Mouse (Mus musculus): ENCODE data around the gene Ica1l. TPM values are rescaled to one million over a fixed set of nuclear protein-coding genes. Genes with fewer than 3 reads are reported as not detected.
"Not testable (repeated sequence)": the region's sequence is repeated elsewhere in the genome, so short reads cannot be mapped to it uniquely, and the experiment has no call there.

Gene Ica1l
- polyA plus RNA-seq (2012; rRNA removed) = 19.7 and 27.7 TPM in 2 replicates

DNA sequence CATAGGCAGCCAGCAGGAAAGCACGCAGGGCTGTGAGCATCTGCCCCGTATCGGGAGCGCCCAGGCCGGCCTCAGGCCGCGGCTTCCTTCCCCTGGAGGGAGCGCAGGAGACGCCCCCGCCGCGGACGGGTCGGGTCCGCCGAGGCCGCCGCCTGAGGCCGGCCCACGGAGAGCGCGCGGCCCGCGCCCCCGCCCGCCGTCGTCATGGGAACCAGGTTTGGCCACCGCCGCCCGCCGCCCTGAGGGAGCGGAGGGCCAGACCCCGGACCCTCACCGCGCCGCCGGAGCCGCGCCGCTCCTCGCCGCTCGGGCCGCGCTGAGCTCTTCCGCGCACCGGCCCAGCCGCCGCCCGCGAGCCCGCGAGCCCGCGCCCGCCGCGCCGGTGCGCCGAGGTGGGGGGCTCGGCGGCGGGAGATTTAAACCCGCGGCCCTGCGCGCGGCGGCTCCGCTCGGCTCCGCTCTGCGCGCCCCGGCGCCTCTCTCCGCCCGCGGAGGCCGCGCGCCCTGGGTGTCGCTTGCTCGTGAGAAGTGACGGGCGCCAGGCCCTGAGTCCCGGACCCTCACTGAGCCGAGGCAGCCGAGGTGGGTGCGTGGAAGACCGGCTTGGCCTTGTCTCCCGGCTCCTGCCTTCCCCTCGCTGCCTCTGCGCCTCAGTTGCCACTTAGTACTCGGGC is at the start of gene Ica1l:
Gene Ica1l, minus strand, starts transcription at position 389 of the 674 bp plus-strand sequence.
- TF ChIP-seq CTCF (IDR thresholded peaks at IDR 0.05; ENCODE audit: borderline replicate concordance, extremely low read depth, insufficient read depth, insufficient read length) (no peak), POLR2A (IDR thresholded peaks at IDR 0.05; ENCODE audit: borderline replicate concordance, extremely low read depth, insufficient read depth, insufficient read length, poor library complexity, severe bottlenecking) (0 out of 2 replicates have a peak, but pooled peaks have one; percentile 16)

DNA sequence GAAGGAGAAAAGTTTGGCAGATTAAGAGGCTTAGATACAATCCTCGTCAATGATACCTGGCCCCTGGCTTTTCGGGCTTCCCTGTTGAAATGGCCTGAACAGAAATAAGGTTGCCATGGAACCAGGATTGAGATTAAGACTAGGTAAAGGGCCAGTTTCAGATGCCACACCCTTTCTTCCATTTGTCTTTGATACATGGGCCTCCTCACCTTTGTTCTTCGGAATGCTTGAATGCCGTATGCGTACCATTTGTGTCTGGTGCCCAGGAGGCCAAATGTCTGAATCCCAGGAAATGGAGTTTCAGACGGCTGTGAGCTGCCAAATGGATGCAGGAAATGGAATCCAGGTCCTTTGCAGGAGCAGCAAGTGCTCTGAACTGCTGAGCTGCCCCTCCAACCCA is 33.4 kb upstream of the Ica1l start:
- TF ChIP-seq POLR2A (IDR thresholded peaks at IDR 0.05; ENCODE audit: borderline replicate concordance, extremely low read depth, insufficient read depth, insufficient read length, poor library complexity, severe bottlenecking) = no peak
- TF ChIP-seq CTCF (IDR thresholded peaks at IDR 0.05; ENCODE audit: borderline replicate concordance, extremely low read depth, insufficient read depth, insufficient read length) = no peak

More for the DNA sequence above, at the start of gene Ica1l:
- peak; percentile 67 for DNase-seq (ENCODE audit: low read depth)

DNA sequence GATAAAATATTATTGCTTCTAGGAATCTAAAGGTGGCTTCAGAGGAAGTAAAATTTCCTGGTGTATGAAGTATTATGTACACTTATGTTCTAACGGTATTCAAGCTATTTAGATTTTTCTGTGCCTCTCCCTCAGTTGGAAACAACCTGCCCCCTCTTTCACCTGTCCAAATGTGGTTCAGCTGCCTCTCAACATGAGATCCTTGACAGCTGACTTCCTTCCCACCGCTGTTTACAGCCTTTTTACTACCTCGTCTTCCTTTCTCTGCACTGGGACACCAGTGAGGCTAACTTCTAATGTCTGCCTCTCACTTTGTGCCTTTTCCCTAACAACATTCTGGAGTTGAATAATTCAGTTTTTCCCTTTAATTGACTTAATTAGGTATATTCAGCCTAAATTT is 32.6 kb upstream of the Ica1l start:
- TF ChIP-seq CTCF (IDR thresholded peaks at IDR 0.05; ENCODE audit: borderline replicate concordance, extremely low read depth, insufficient read depth, insufficient read length) = no peak
- TF ChIP-seq POLR2A (IDR thresholded peaks at IDR 0.05; ENCODE audit: borderline replicate concordance, extremely low read depth, insufficient read depth, insufficient read length, poor library complexity, severe bottlenecking) = no peak
- no peak for DNase-seq (ENCODE audit: low read depth)

More for the DNA sequence above, 33.4 kb upstream of the Ica1l start:
- no peak for DNase-seq (ENCODE audit: low read depth)

DNA sequence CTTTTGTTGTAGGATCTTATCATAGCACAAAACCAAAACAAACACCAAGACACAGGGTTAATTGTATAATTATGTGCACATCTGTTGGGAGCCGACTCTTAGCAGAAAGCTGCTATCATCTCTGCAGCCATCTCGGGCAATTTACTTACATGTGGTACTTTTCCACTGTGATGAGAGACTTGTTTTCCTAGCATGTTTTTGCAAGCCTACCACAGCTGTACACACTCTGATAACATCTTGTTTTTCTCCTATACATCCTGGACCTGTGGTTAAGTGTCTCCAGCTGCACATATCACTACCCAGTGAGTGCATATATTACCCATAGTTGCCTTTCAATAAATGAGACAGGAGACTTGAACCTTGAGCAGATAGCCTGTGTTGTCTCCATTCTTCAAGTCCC is 32.0 kb upstream of the Ica1l start:
- DNase-seq (ENCODE audit: low read depth) = peak; percentile 3
- no peak for TF ChIP-seq POLR2A (IDR thresholded peaks at IDR 0.05; ENCODE audit: borderline replicate concordance, extremely low read depth, insufficient read depth, insufficient read length, poor library complexity, severe bottlenecking)
- no peak for TF ChIP-seq CTCF (IDR thresholded peaks at IDR 0.05; ENCODE audit: borderline replicate concordance, extremely low read depth, insufficient read depth, insufficient read length)

DNA sequence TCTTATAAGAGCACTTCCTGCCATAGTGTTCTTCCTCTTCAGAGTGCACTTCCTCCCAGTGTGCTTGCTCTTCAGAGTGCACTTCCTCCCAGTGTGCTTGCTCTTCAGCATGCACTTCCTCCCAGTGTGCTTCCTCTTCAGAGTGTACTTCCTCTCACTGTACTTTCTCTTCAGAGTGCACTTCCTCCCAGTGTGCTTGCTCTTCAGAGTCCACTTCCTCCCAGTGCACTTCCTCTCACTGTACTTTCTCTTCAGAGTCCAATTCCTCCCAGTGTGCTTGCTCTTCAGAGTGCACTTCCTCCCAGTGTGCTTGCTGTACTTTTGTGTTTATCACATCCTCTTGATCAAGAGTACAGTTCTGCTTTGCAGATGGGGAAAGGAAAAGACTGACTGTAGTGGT is 27.7 kb upstream of the Ica1l start:
- DNase-seq (ENCODE audit: low read depth) = not testable (repeated sequence)

DNA sequence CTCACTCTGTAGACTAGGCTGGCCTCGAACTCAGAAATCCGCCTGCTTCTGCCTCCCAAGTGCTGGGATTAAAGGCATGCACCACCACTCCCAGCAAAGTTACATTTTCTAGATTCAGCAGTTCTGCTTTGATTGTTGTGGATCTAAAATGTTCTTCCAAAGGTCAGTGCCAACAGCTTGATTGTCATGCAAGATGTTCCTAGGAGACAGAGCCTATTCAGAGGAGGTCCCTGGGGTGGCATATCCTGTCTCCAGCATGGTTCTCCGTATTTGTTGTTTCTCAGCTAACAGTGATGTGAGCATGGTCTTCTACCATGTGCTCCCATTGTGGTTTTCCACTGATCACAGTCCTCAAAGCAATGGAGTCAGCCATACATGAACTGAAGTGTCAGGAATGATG is 13.3 kb upstream of the Ica1l start:
- no peak for TF ChIP-seq CTCF (IDR thresholded peaks at IDR 0.05; ENCODE audit: borderline replicate concordance, extremely low read depth, insufficient read depth, insufficient read length)
- no peak for TF ChIP-seq POLR2A (IDR thresholded peaks at IDR 0.05; ENCODE audit: borderline replicate concordance, extremely low read depth, insufficient read depth, insufficient read length, poor library complexity, severe bottlenecking)
- no peak for DNase-seq (ENCODE audit: low read depth)

DNA sequence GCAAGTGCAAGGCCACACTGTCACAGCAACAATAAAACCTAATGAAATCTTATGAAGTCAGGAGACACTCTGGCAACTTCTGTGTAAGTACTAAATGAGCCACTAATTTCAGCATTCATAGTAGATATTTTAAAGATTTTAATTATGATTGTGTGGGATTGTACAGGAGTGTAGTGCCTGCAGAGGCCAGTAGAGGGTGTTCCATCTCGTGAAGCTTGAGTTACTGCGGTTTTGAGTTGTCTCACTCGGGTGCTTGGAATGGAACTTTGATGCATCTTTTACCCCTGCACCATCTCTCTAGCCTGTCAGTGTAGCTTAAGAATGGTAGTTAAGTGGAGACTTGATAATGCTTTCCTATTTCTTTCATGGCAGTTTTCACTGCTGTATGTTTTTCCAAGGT is 11.7 kb upstream of the Ica1l start:
- no peak for DNase-seq (ENCODE audit: low read depth)
- TF ChIP-seq CTCF (IDR thresholded peaks at IDR 0.05; ENCODE audit: borderline replicate concordance, extremely low read depth, insufficient read depth, insufficient read length) = peak; percentile 22; the same call in 1 of the 2 replicates
- no peak for TF ChIP-seq POLR2A (IDR thresholded peaks at IDR 0.05; ENCODE audit: borderline replicate concordance, extremely low read depth, insufficient read depth, insufficient read length, poor library complexity, severe bottlenecking)

DNA sequence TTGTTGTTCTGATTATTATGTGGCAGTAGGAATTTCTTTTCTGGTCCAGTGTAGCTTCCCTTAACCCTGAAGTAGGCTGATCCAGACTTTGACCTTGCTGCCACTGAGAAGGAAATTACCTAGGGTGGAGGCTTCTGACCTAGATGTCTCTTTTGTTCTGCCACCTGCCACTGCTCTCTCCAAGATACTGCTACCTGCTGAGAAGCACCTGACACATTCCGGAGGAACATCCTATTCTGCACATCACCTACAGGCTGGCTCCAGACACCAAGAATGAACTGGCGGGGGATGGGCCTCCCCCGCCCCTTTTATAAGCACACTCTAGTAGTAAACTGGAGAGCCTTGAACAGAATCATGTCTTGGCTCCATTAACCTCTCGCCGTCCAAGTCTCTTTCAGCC is 4.5 kb upstream of the Ica1l start:
- not testable (repeated sequence) for DNase-seq (ENCODE audit: low read depth)

DNA sequence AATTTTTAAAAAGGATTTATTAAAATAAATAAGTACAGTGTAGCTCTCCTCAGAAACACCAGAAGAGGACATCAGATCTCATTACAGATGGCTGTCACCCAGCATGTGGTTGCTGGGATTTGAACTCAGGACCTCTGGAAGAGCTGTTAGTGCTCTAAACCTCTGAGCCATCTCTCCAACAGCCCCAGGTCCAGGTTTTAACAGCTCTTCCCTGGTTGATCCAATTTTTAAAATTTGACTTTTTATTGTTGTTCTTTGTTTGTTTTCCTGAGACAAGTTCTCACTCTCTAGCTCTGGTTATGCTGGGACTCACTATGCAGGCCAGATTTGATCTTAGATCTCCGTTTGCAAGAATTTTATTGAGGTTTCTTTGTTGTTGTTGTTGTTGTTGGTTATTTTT is 1.6 kb upstream of the Ica1l start:
- no peak for DNase-seq (ENCODE audit: low read depth)
- TF ChIP-seq POLR2A (IDR thresholded peaks at IDR 0.05; ENCODE audit: borderline replicate concordance, extremely low read depth, insufficient read depth, insufficient read length, poor library complexity, severe bottlenecking) (no peak), CTCF (IDR thresholded peaks at IDR 0.05; ENCODE audit: borderline replicate concordance, extremely low read depth, insufficient read depth, insufficient read length) (no peak)

DNA sequence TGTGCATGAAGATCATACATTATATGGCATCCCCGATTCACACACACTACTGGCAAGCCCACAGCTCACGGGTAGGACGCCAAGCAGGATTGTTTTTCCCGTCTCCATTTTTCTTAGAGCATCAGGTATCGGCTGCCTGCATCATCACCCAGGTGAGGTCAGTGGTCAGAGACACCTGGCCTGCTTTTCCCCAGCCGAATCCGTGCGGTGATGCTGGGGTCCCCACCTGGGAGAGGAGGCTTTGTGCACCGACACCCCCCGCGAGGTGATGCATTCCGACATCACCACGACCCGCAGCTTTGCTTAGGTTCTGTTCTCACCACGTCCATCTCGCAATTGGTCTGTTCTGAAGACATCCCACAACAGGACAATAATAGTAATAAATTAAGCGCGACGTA is 587 bp downstream of the Ica1l start:
- DNase-seq (ENCODE audit: low read depth) = peak; percentile 44
- no peak for TF ChIP-seq CTCF (IDR thresholded peaks at IDR 0.05; ENCODE audit: borderline replicate concordance, extremely low read depth, insufficient read depth, insufficient read length)
- TF ChIP-seq POLR2A (IDR thresholded peaks at IDR 0.05; ENCODE audit: borderline replicate concordance, extremely low read depth, insufficient read depth, insufficient read length, poor library complexity, severe bottlenecking) = no peak

DNA sequence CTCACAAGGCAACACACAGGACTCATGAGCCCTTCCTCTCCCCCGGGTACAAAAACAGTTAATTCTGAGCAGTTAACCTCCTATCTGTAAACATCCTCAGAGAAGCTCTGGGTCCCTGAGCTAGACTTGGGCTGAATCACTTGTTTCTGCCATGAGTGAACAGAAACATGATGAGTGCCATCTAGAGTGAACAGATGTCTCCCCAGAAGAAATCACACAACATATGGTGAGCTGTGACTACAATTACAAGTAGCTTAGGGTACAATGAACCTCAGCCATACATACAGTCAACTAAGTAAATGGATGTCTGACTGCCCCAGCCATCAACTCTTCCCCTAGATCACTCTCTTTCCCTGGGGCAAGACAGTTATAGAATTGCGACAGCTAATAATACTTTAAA is 7.9 kb downstream of the Ica1l start:
- peak; percentile 83 for DNase-seq (ENCODE audit: low read depth)
- TF ChIP-seq CTCF (IDR thresholded peaks at IDR 0.05; ENCODE audit: borderline replicate concordance, extremely low read depth, insufficient read depth, insufficient read length) (no peak), POLR2A (IDR thresholded peaks at IDR 0.05; ENCODE audit: borderline replicate concordance, extremely low read depth, insufficient read depth, insufficient read length, poor library complexity, severe bottlenecking) (no peak)

DNA sequence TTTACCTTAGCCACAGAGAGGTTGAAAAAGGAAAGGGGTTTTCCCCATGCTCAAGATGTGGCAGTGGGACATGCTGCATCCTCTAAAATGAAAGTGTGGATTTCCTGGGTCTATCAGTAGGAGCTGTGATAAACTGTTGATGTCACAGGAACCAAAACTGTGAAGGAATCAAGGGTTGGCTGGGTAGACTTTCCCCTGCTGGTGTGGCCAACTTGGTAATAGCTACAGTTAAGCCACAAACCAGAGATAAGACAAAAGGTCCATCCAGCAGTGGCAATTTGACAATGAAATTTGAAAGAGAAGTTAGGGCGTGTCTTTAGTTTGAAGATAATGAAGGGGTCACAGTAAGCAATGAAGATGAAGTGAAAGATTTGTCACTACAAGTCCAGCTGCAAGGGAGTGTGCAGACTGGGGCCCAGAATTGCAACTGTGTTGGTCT is 25.9 kb downstream of the Ica1l start:
- DNase-seq (ENCODE audit: low read depth) = no peak
- TF ChIP-seq CTCF (IDR thresholded peaks at IDR 0.05; ENCODE audit: borderline replicate concordance, extremely low read depth, insufficient read depth, insufficient read length) (no peak), POLR2A (IDR thresholded peaks at IDR 0.05; ENCODE audit: borderline replicate concordance, extremely low read depth, insufficient read depth, insufficient read length, poor library complexity, severe bottlenecking) (no peak)
